Mouse (Mus musculus) embryonic fibroblast, embryonic 13.5 days (primary cell): ENCODE measurements around the gene Rad51b. TPM values are rescaled to one million over a fixed set of nuclear protein-coding genes. Genes with fewer than 3 reads are reported as not detected.

Source experiments
- H3K27ac ChIP-seq: 2 replicates; pipeline ENCODE4 v1.5.1; 2012; ENCODE audit warnings: low read length, control low read depth, inconsistent platforms; ENCODE audit not compliant: insufficient read depth
- H3K4me1 ChIP-seq: 2 replicates; pipeline ENCODE4 v1.6.1; 2011; ENCODE audit warnings: low read length; ENCODE audit not compliant: control insufficient read depth, insufficient read depth
- H3K4me3 ChIP-seq: 2 replicates; pipeline ENCODE4 v1.5.1; 2011; ENCODE audit warnings: mild to moderate bottlenecking, control low read depth, low read length; ENCODE audit not compliant: insufficient read depth
- CTCF ChIP-seq: IDR thresholded peaks from 2 replicates; pipeline ENCODE4 v1.5.1; 2011; ENCODE audit warnings: mild to moderate bottlenecking, control low read depth, low read length, moderate library complexity, borderline replicate concordance; ENCODE audit not compliant: insufficient read depth
- POLR2A ChIP-seq: IDR thresholded peaks from 2 replicates; pipeline ENCODE4 v1.6.1; 2011; ENCODE audit warnings: low read depth, mild to moderate bottlenecking, control low read depth, low read length, moderate library complexity
- polyA plus RNA-seq: library from polyadenylated mRNA; stranded (reverse); fragments of >200 nt; gene quantifications from 2 replicates; pipeline ENCODE4 v1.2.4, GENCODE M21; 2011; ENCODE audit warnings: low read depth; ENCODE audit not compliant: missing spikeins, insufficient read length

The Rad51b gene
- polyA plus RNA-seq, 1 experiment: 4.0 TPM

- TF ChIP-seq CTCF: no peak
- TF ChIP-seq POLR2A: no peak
- no peak overlapping the region for H3K4me3 ChIP-seq
- no peaks in the 10 kb centered on the region for H3K4me1 ChIP-seq
- H3K27ac ChIP-seq: no peak overlapping the region
These were observed 523.3 kb downstream of the Rad51b start for GRCm38 (mm10) chr12:79820228-79820958.

GRCm38 (mm10) chr12:79821901-79822300 lies 524.8 kb downstream of the Rad51b start:
- Histone ChIP-seq H3K4me1 (no peaks in the 10 kb centered on the region), H3K27ac (no peak overlapping the region), H3K4me3 (no peak overlapping the region)
- TF ChIP-seq CTCF: no peak
- no peak for TF ChIP-seq POLR2A

- TF ChIP-seq CTCF (no peak), POLR2A (no peak)
- no peak overlapping the region for H3K27ac ChIP-seq
These were observed 525.3 kb downstream of the Rad51b start for GRCm38 (mm10) chr12:79822401-79822800.

GRCm38 (mm10) chr12:79825922-79826321 lies 528.8 kb downstream of the Rad51b start:
- TF ChIP-seq POLR2A (no peak), CTCF (no peak)
- Histone ChIP-seq H3K4me1 (no peaks in the 10 kb centered on the region), H3K27ac (no peak overlapping the region), H3K4me3 (no peak overlapping the region)

More at GRCm38 (mm10) chr12:79822401-79822800, 525.3 kb downstream of the Rad51b start:
- no peak overlapping the region for H3K4me3 ChIP-seq
- H3K4me1 ChIP-seq: no peaks in the 10 kb centered on the region

GRCm38 (mm10) chr12:79827233-79827692 lies 530.2 kb downstream of the Rad51b start:
- H3K4me3 ChIP-seq: no peak overlapping the region
- H3K4me1 ChIP-seq: no peaks in the 10 kb centered on the region
- TF ChIP-seq POLR2A (no peak), CTCF (no peak)
- no peak overlapping the region for H3K27ac ChIP-seq

- no peak overlapping the region for H3K27ac ChIP-seq
- H3K4me1 ChIP-seq: no peaks in the 10 kb centered on the region
- TF ChIP-seq POLR2A (no peak), CTCF (no peak)
- no peak overlapping the region for H3K4me3 ChIP-seq
These were observed 530.7 kb downstream of the Rad51b start for GRCm38 (mm10) chr12:79827735-79828134.

- Histone ChIP-seq H3K27ac (no peak overlapping the region), H3K4me1 (no peaks in the 10 kb centered on the region), H3K4me3 (no peak overlapping the region)
- TF ChIP-seq CTCF (no peak), POLR2A (no peak)
These were observed 533.6 kb downstream of the Rad51b start for GRCm38 (mm10) chr12:79830686-79831085.

- TF ChIP-seq POLR2A (no peak), CTCF (no peak)
- Histone ChIP-seq H3K4me3 (no peak overlapping the region), H3K27ac (no peak overlapping the region)
These were observed 535.5 kb downstream of the Rad51b start for GRCm38 (mm10) chr12:79832611-79833010.

GRCm38 (mm10) chr12:79835521-79835920 lies 538.4 kb downstream of the Rad51b start:
- H3K4me1 ChIP-seq: peaks cover 3% of the 10 kb centered on the region
- TF ChIP-seq CTCF (no peak), POLR2A (no peak)
- no peak overlapping the region for H3K4me3 ChIP-seq
- no peak overlapping the region for H3K27ac ChIP-seq

More at GRCm38 (mm10) chr12:79832611-79833010, 535.5 kb downstream of the Rad51b start:
- no peaks in the 10 kb centered on the region for H3K4me1 ChIP-seq

- no peak for TF ChIP-seq POLR2A
- no peak for TF ChIP-seq CTCF
- no peak overlapping the region for H3K4me3 ChIP-seq
- no peak overlapping the region for H3K27ac ChIP-seq
- peaks cover 3% of the 10 kb centered on the region for H3K4me1 ChIP-seq
These were observed 541.3 kb downstream of the Rad51b start for GRCm38 (mm10) chr12:79838181-79838961.
